Mouse (Mus musculus): ENCODE measurements around the gene St3gal4. TPM values are rescaled to one million over a fixed set of nuclear protein-coding genes. Genes with fewer than 3 reads are reported as not detected.

St3gal4 gene
- total RNA-seq, 2 experiments from 2014 or later: 5.8 to 7.3 TPM

- intact Hi-C loops (cut with DNase I; ENCODE audit: low total_unique reads): no loop called here
- no peak for DNase-seq
Measured at GRCm38 (mm10) chr9:35024591-35025496, 94.2 kb downstream of the St3gal4 start.

GRCm38 (mm10) chr9:35021744-35022143 lies 97.3 kb downstream of the St3gal4 start:
- intact Hi-C loops (cut with DNase I; ENCODE audit: low total_unique reads): no loop called here
- no peak for DNase-seq

GRCm38 (mm10) chr9:35020015-35020653 lies 98.9 kb downstream of the St3gal4 start:
- no peak for DNase-seq
- intact Hi-C loops (cut with DNase I; ENCODE audit: low total_unique reads): no loop called here

GRCm38 (mm10) chr9:35019372-35019771 lies 99.7 kb downstream of the St3gal4 start:
- intact Hi-C loops (cut with DNase I; ENCODE audit: low total_unique reads): loop anchor here (2.0 to 5.0 kb wide), 3 partner anchors 37 to 522 kb away; no protein-coding TSS in a partner anchor
- DNase-seq: no peak

GRCm38 (mm10) chr9:35018056-35018455 lies 101.0 kb downstream of the St3gal4 start:
- intact Hi-C loops (cut with DNase I; ENCODE audit: low total_unique reads): loop anchor here (2.0 to 5.0 kb wide), 3 partner anchors 35 to 521 kb away; no protein-coding TSS in a partner anchor
- DNase-seq: no peak

- intact Hi-C loops (cut with DNase I; ENCODE audit: low total_unique reads): loop anchor here (5.0 kb wide), 2 partner anchors 155 to 520 kb away; no protein-coding TSS in a partner anchor
- no peak for DNase-seq
Measured at GRCm38 (mm10) chr9:35017563-35017962, 101.5 kb downstream of the St3gal4 start.

GRCm38 (mm10) chr9:35016762-35017161 lies 102.3 kb downstream of the St3gal4 start:
- no peak for DNase-seq
- intact Hi-C loops (cut with DNase I; ENCODE audit: low total_unique reads): loop anchor here (5.0 kb wide), 2 partner anchors 154 to 519 kb away; no protein-coding TSS in a partner anchor

GRCm38 (mm10) chr9:35007697-35008341 lies 111.2 kb downstream of the St3gal4 start:
- intact Hi-C loops (cut with DNase I; ENCODE audit: low total_unique reads): no loop called here
- no peak for DNase-seq

GRCm38 (mm10) chr9:35004113-35004512 lies 115.0 kb downstream of the St3gal4 start:
- intact Hi-C loops (cut with DNase I; ENCODE audit: low total_unique reads): no loop called here
- no peak for DNase-seq

- no peak for DNase-seq
- intact Hi-C loops (cut with DNase I; ENCODE audit: low total_unique reads): no loop called here
Measured at GRCm38 (mm10) chr9:34997880-34998865, 120.9 kb downstream of the St3gal4 start.

Other genes starting within 250 kb of the St3gal4 start
- 1 to 10 TPM; 5.8 to 7.4 TPM for gene Dcps, start 56.8 kb upstream of the St3gal4 start, total RNA-seq (2021)
- 100 to 1,000 TPM; 167 to 168 TPM for gene Srpr, start 80.9 kb upstream of the St3gal4 start, total RNA-seq (2021)
- 10 to 100 TPM; 17.0 to 20.0 TPM for gene Tirap, start 81.0 kb upstream of the St3gal4 start, total RNA-seq (2021)
- 10 to 100 TPM; 34.7 to 40.1 TPM for gene Foxred1, start 91.8 kb upstream of the St3gal4 start, total RNA-seq (2021)
- 10 to 100 TPM; 18.1 to 19.8 TPM for gene Fam118b, start 148.5 kb upstream of the St3gal4 start, total RNA-seq (2021)
- gene Rpusd4, start 148.6 kb upstream of the St3gal4 start, total RNA-seq (2021): 1 to 10 TPM; 6.7 to 6.8 TPM